Mouse (Mus musculus) Patski (cell line): ENCODE measurements around the gene Limk2. TPM values are rescaled to one million over a fixed set of nuclear protein-coding genes. Genes with fewer than 3 reads are reported as not detected.
A peak's percentile ranks its signal among the peaks of the same experiment; 100 is the strongest.

ENCODE experiments used
- ATAC-seq: fragments of 100-300 bp; one replicate; pipeline ENCODE4 v1.8.0; 2021
- CTCF ChIA-PET: fragments of 350-600 bp; sonication (Branson Sonifier 250); formaldehyde crosslinking; loops from one replicate; lab custom pipeline; 2022; ENCODE audit warnings: inconsistent platforms; lab: Charles Lee
- POLR2A ChIA-PET: fragments of 350-600 bp; sonication (Branson Sonifier 250); formaldehyde crosslinking; loops from one replicate; lab custom pipeline; 2022; ENCODE audit warnings: antibody characterized with exemption, inconsistent platforms; lab: Charles Lee
- DNase-seq: peaks from one replicate; pipeline ENCODE4 v3.0.0-alpha.2; 2011; ENCODE audit warnings: low read depth, low spot score
- H3K27me3 ChIP-seq: fragments of 371-371 bp; one replicate; pipeline ENCODE4 v1.5.1; 2021
- CTCF ChIP-seq: fragments of 100-300 bp; IDR thresholded peaks from one replicate; pipeline ENCODE4 v1.5.1; 2021
- in situ Hi-C: fragments of 300-500 bp; cut with MboI; formaldehyde crosslinking; loops from 3 replicates; pipeline ENCODE4 v1.11.1; 2018; ENCODE audit warnings: low pct_unique_long_range_greater_than_20kb, mixed read lengths
- polyA plus RNA-seq: library from polyadenylated mRNA; unstranded; gene quantifications from one replicate; pipeline ENCODE4 v1.2.3, GENCODE M21; 2021

Limk2 gene
- polyA plus RNA-seq, 1 experiment from 2014 or later: 38.5 TPM

DNA sequence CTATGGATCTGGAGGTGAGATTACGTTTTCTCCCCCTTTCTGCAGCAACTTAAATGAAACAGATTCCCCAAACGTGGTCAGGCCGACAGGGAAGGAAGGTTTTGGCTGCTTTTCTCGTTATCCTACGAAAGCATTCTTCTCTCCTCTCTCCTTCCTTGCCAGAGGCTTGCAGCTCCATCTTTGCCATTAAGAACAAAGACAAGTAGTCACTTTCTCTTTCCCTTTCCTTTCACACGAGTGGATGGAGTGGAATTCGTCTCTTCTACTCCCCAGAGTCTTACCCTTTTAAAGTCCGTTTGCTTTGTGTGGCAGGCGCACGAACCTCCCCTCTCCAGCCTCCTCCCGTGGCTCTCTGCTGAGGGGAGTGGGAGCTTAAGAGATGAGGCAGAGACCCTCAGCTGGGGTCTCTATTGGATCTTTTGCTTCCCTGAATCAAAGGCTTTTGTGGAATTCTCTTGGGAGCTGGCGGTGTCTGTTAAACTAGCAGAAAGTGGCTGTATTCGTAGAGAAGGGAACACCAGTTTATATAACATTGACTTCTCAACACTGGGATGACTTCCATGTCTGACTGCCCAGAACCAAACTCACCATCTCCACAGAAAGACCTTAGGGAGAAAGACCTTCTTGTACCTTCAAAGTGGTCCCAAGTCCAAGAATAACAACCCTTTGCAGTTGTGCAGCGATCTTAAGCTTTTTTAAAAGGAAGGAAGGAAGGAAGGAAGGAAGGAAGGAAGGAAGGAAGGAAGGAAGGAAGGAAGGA lies 77.8 kb downstream of the Limk2 start:
- TF ChIP-seq CTCF: no peak
- ChIA-PET POLR2A (interaction anchor here (0.7 kb wide), 1 partner anchor 1280 kb away, joined by 4 read pairs; no protein-coding TSS in a partner anchor), CTCF (interaction anchor here (0.6 to 3.7 kb wide), 6 partner anchors 14 to 78 kb away, joined by 3 to 22 read pairs (median 4); no protein-coding TSS in a partner anchor)
- DNase-seq (no peak), ATAC-seq (no peak)
- H3K27me3 ChIP-seq: no peaks in the 10 kb centered on the region
- in situ Hi-C loops: no loop called here

DNA sequence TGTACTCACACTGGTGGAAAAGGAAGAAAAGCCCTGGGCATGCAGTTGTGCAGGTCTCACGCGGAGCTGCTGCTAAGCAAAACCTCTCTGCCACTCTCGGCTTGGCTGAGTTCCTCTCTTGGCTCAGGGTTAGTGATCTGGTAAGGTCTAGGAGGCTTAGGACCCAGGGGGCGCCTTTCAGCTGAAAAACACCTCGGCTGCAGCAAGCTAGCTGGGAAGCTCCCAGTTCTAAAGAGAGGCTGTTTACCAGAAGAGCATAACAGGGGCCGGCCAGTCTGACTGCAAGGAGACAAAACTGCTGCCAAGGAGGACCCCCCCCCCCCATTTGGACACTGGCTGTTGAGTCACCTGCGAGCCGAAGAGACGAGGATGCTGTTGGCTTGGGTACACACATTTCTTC lies 78.4 kb downstream of the Limk2 start:
- ChIA-PET CTCF (interaction anchor here (1.0 to 3.7 kb wide), 4 partner anchors 13 to 56 kb away, joined by 3 to 22 read pairs (median 4); no protein-coding TSS in a partner anchor), POLR2A (interaction anchor here (0.7 kb wide), 1 partner anchor 96 kb away, joined by 6 read pairs; no protein-coding TSS in a partner anchor)
- in situ Hi-C loops: no loop called here
- DNase-seq (peak; percentile 77), ATAC-seq (peak; percentile 28)
- no peaks in the 10 kb centered on the region for H3K27me3 ChIP-seq
- no peak for TF ChIP-seq CTCF

DNA sequence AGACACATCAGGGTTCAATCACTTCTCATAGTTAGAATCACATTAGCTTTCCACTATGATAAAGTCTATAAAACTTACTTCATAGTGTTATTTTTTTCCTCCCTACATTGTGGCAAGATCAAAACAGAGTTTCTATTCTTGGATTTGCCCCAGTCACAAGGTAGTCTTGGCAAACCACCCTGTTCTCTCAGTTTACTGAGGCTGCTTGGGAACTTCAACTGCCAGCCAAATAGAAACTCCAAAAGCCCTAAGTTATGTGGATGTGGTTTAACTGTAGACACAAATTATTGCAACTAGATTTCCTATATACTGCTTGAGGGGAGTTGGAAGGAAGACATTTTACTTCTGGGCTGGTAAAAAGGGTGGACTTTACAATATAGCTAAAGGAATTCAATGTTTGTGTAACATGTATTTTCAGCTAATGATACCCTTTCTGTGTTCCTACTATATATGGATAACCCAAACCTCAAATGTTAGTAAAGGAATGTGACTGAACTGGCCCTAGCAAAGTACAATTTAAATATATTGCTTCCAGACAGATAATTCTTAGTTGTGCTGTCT lies 79.0 kb downstream of the Limk2 start, which contains the start of gene Pik3ip1:
Pik3ip1 (plus strand) TSS at position 511 of the 561 bp plus-strand sequence.
- ChIA-PET CTCF (interaction anchor here (1.0 to 3.7 kb wide), 5 partner anchors 13 to 57 kb away, joined by 3 to 22 read pairs (median 4); no protein-coding TSS in a partner anchor), POLR2A (interaction anchor here (0.6 to 0.7 kb wide), 2 partner anchors 38 to 96 kb away, joined by 3 to 6 read pairs; no protein-coding TSS in a partner anchor)
- DNase-seq (no peak), ATAC-seq (no peak)
- in situ Hi-C loops: no loop called here
- no peaks in the 10 kb centered on the region for H3K27me3 ChIP-seq
- no peak for TF ChIP-seq CTCF

DNA sequence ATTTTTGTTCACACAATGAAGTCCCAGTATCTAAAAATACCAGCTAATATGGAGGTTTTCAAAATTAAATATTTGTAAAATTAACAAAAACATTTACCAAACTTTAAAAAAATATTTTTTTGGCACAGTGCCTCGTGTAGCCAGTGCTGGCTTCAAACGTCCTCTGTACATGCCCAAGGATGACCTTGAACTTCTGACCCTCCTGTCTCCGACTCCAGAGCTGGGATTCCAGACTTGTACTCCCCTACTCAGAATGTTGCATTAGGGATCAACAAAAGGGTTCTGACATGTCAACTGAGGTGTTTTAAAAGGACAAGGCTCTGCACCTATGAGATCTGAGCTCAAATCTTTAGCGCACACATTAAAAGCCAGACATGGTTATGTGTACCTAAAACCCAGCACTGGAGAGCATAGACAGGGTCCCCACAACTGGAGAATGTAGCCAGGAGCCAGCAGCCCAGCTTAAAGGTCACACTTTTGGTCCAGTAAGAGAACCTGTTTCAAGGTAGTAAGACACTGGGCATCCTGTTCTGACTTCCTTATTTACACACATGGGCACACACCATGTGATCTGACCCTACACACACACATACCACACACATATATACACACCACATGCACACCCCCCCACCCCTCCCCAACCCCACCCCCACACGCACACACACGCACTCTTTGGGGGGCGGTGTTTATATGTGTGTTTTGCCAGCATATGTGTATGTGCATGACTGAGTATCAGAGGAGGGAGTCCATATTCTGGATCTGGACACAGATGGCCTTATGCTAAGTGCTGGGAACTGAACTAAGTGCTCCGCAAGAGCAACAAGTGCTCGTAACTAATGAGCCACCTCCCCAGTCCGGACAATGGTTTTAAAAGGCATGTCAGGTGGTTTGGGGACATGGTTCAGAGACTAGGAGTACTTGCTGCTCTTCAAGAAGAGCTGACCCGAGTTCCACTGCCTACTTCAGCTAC lies 79.9 kb downstream of the Limk2 start:
- no peak for ATAC-seq
- DNase-seq: no peak
- in situ Hi-C loops: no loop called here
- no peaks in the 10 kb centered on the region for H3K27me3 ChIP-seq
- CTCF ChIA-PET: interaction anchor here (0.7 to 3.7 kb wide), 4 partner anchors 12 to 39 kb away, joined by 3 to 22 read pairs (median 4); no protein-coding TSS in a partner anchor
- POLR2A ChIA-PET: interaction anchor here (0.6 to 1.1 kb wide), 2 partner anchors 10 to 37 kb away, joined by 3 read pairs; no protein-coding TSS in a partner anchor
- no peak for TF ChIP-seq CTCF

DNA sequence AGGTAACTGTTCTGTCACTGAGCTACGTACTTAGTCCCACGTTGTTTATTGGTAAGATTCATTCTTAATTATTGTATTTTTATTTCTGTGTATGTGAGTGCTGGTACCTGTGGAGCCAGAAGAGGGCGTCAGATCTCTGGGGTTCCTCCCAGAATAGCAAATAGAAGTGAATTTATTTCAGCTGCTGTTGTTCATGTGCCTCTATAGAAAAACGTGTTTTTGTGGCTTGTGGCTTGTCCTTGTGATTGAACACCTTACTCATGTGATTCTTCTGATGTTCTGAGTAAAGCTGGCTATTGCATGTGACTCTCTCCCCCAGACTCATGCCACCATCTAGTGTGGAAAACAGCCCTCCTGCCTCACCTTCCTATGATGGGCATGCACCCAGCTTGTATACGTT lies 80.7 kb downstream of the Limk2 start:
- ChIA-PET CTCF (interaction anchor here (0.7 to 3.7 kb wide), 4 partner anchors 11 to 40 kb away, joined by 3 to 22 read pairs (median 4); no protein-coding TSS in a partner anchor), POLR2A (interaction anchor here (1.1 kb wide), 1 partner anchor 11 kb away, joined by 3 read pairs; no protein-coding TSS in a partner anchor)
- ATAC-seq (no peak), DNase-seq (no peak)
- H3K27me3 ChIP-seq: no peaks in the 10 kb centered on the region
- peak; percentile 29 for TF ChIP-seq CTCF
- in situ Hi-C loops: no loop called here

DNA sequence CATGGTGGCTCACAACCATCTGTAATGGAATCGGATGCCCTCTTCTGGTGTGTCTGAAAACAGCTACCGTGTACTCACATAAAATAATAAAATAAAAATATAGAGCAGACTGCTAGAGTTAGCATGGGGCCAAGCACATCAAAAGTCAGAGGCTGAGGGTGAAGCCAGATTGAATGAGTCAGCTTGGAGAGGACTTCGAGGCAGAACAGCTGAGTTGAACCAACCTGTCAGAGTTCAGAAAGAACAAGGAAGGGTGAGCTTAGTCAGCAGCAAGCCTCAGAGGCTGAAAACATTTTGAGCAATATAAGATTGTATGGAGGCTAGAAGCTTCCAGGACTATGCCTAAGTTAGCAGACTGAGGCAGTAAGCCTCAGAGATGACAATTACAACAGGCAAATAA lies 90.7 kb downstream of the Limk2 start:
- in situ Hi-C loops: no loop called here
- peak; percentile 18 for TF ChIP-seq CTCF
- no peak for DNase-seq
- POLR2A ChIA-PET: interaction anchor here (1.4 kb wide), 1 partner anchor 20 kb away, joined by 3 read pairs; no protein-coding TSS in a partner anchor
- ATAC-seq: no peak
- CTCF ChIA-PET: interaction anchor here (1.8 to 5.5 kb wide), 2 partner anchors 16 to 53 kb away, joined by 3 to 39 read pairs; no protein-coding TSS in a partner anchor
- no peaks in the 10 kb centered on the region for H3K27me3 ChIP-seq

DNA sequence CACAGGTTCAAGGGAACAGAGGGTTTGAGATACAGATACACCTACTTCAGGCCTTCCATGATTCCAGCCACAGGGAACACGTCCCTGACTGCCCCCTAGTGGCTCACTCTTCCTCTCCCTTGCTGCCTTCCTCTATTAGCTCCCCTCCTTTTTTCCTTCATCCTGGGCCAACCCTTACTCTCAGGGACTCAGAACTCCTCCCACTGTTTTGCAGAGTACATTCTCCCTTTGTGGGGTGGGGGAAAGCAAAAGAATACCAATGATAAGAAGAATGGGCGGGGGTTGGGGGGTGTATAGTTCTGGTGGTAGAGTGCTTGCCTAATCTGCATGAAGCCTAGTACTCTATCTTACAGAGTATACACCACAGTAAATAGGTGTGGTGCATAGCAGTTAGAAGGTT lies 94.8 kb downstream of the Limk2 start:
- CTCF ChIA-PET: interaction anchor here (0.8 to 5.5 kb wide), 14 partner anchors 8 to 136 kb away, joined by 3 to 39 read pairs (median 4); partner anchors contain the start of gene Pik3ip1

DNA sequence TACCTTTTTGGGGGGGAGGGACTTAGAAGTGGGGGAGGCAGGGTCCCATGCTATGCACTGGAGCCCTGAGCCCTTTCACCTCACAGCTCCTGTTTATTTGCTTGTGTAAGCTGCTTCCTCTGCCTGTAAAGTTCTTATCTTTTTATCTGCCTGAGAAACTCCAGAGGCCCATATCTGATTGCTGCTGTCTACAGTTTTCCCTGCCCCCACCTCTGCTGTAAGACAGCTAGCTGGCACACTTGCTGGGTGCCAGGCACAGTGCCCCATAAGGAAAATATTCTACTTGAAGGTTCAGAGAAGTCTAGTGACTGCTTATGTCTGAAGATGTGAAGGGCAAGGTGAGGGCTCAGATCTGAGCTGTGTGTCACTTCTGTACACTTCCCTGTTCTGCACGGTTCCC lies 95.7 kb downstream of the Limk2 start:
- no peak for ATAC-seq
- in situ Hi-C loops: no loop called here

More for the DNA sequence above, 94.8 kb downstream of the Limk2 start:
- in situ Hi-C loops: no loop called here
- no peaks in the 10 kb centered on the region for H3K27me3 ChIP-seq
- DNase-seq (no peak), ATAC-seq (peak; percentile 52)
- peak; percentile 82 for TF ChIP-seq CTCF
- POLR2A ChIA-PET: interaction anchor here (5.2 kb wide), 1 partner anchor 23 kb away, joined by 29 read pairs; the partner anchor contains the start of gene Patz1

More for the DNA sequence above, 95.7 kb downstream of the Limk2 start:
- no peaks in the 10 kb centered on the region for H3K27me3 ChIP-seq
- DNase-seq: no peak
- ChIA-PET CTCF (interaction anchor here (0.8 to 5.5 kb wide), 9 partner anchors 9 to 135 kb away, joined by 3 to 39 read pairs (median 5); partner anchors contain the start of gene Pik3ip1), POLR2A (interaction anchor here (5.2 kb wide), 1 partner anchor 23 kb away, joined by 29 read pairs; the partner anchor contains the start of gene Patz1)
- TF ChIP-seq CTCF: no peak
